In genomic region chr6:122522595-122522994, GRCm38 (mm10) we compare ENCODE assay signal across 11 mouse cellular contexts. TPM values are rescaled to one million over a fixed set of nuclear protein-coding genes. Genes with fewer than 3 reads are reported as not detected.
DNase-seq lines count a peak whose midpoint lies in the region; ATAC-seq and TF ChIP-seq lines count a peak whose summit lies in the region.
"Had no signal": no experiment of that assay in that cellular context is flagged by ENCODE, and none has a peak within 500 bp of the region (broad histone marks: within the 10 kb centered on the region; RNA-seq: fewer than 3 reads in every experiment).

No protein-coding gene starts in this region.

- no peak overlapping the region for H3K9ac ChIP-seq in heart, embryonic 16.5 days (ENCODE audit: low read length)
- peak overlapping the region; percentile 42; the same call in 1 of the 2 replicates for H3K9ac ChIP-seq in ES-E14 (ENCODE audit: insufficient read depth, low read depth, low read length, poor library complexity, severe bottlenecking)
- H3K9ac ChIP-seq in forebrain, embryonic 12.5 days, result no peak overlapping the region
- no peak overlapping the region for H3K9ac ChIP-seq in limb, embryonic 13.5 days

- H3K4me3 ChIP-seq in heart, embryonic 16.5 days (ENCODE audit: low read length), result no peak overlapping the region
- H3K4me3 ChIP-seq in ES-E14 (ENCODE audit: insufficient read depth in 1 of 2, low read depth in 1 of 2, low read length in 2 of 2, poor library complexity in 1 of 2, severe bottlenecking in 1 of 2), result peak overlapping the region in 1 of 2 experiments; percentile 54; a peak in 2 of 4 replicates
- no peak overlapping the region for H3K4me3 ChIP-seq in forebrain, embryonic 12.5 days (replicated peaks)
- no peak overlapping the region for H3K4me3 ChIP-seq in limb, embryonic 13.5 days

- no peak for DNase-seq in heart, adult 9 months (ENCODE audit: low spot score in 2 of 2)
- peak; percentile 89 for DNase-seq in ES-E14 (ENCODE audit: low read depth, low spot score)
- no peak for DNase-seq in T-cell, adult 2 months (ENCODE audit: low spot score)
- DNase-seq in adrenal gland, postnatal 25 days, result no peak
- DNase-seq in left cerebral cortex, adult 18-20 months (ENCODE audit: low spot score in 2 of 2), result no peak

- no peaks in the 10 kb centered on the region for H3K36me3 ChIP-seq in heart, embryonic 16.5 days (ENCODE audit: control insufficient read depth, insufficient read depth)
- H3K36me3 ChIP-seq in ES-E14 (ENCODE audit: control insufficient read depth, insufficient read depth, low read length, poor library complexity, severe bottlenecking), result no peaks in the 10 kb centered on the region
- no peaks in the 10 kb centered on the region for H3K36me3 ChIP-seq in forebrain, embryonic 12.5 days (replicated peaks)
- no peaks in the 10 kb centered on the region for H3K36me3 ChIP-seq in limb, embryonic 13.5 days

- H3K9me3 ChIP-seq in heart, embryonic 16.5 days (replicated peaks; ENCODE audit: control insufficient read depth, low read length), result no peaks in the 10 kb centered on the region; the same call in 1 of the 2 replicates
- H3K9me3 ChIP-seq in ES-E14 (ENCODE audit: control insufficient read depth, insufficient read depth, low read depth, low read length), result no peaks in the 10 kb centered on the region
- no peaks in the 10 kb centered on the region for H3K9me3 ChIP-seq in forebrain, embryonic 12.5 days
- no peaks in the 10 kb centered on the region for H3K9me3 ChIP-seq in limb, embryonic 13.5 days

- 67% methylated on average over 9 of the region's 9 CpGs for WGBS in heart, embryonic 16.5 days
- 81% methylated on average over 9 of the region's 9 CpGs for WGBS in forebrain, embryonic 12.5 days
- 55% methylated on average over 9 of the region's 9 CpGs for WGBS in limb, embryonic 13.5 days

- in situ Hi-C loops in ES-E14 (cut with MboI; ENCODE audit: low sequenced_read_pairs in 2 of 2, unreplicated experiment in 2 of 2), result no loop called here

- 0 out of 2 replicates have a peak overlapping the region, but pooled peaks have one; percentile 6 for H3K4me2 ChIP-seq in heart, embryonic 16.5 days (ENCODE audit: low read depth, low read length)
- H3K4me2 ChIP-seq in forebrain, embryonic 12.5 days, result no peak overlapping the region
- 0 out of 2 replicates have a peak overlapping the region, but pooled peaks have one; percentile 14 for H3K4me2 ChIP-seq in limb, embryonic 13.5 days (replicated peaks)

- no peaks in the 10 kb centered on the region for H3K4me1 ChIP-seq in heart, embryonic 16.5 days (ENCODE audit: control insufficient read depth, insufficient read depth, low read length)
- peaks cover 4 to 11% of the 10 kb centered on the region in 2 experiments; a peak in 2 of 4 replicates for H3K4me1 ChIP-seq in ES-E14 (ENCODE audit: control insufficient read depth in 2 of 2, insufficient read depth in 2 of 2, low read length in 2 of 2, poor library complexity in 1 of 2)
- no peaks in the 10 kb centered on the region for H3K4me1 ChIP-seq in forebrain, embryonic 12.5 days
- peaks cover 4% of the 10 kb centered on the region; the same call in 1 of the 2 replicates for H3K4me1 ChIP-seq in limb, embryonic 13.5 days

- H3K27me3 ChIP-seq in heart, embryonic 16.5 days (ENCODE audit: control insufficient read depth, insufficient read depth, low read length), result no peaks in the 10 kb centered on the region
- no peaks in the 10 kb centered on the region for H3K27me3 ChIP-seq in forebrain, embryonic 12.5 days
- H3K27me3 ChIP-seq in limb, embryonic 13.5 days, result no peaks in the 10 kb centered on the region

- no peak overlapping the region for H3K27ac ChIP-seq in heart, embryonic 16.5 days (ENCODE audit: low read length)
- no peak overlapping the region for H3K27ac ChIP-seq in ES-E14 (ENCODE audit: insufficient read depth, low read depth, low read length, poor library complexity, severe bottlenecking)
- no peak overlapping the region for H3K27ac ChIP-seq in forebrain, embryonic 12.5 days
- no peak overlapping the region for H3K27ac ChIP-seq in limb, embryonic 13.5 days

- ATAC-seq in heart, embryonic 16.5 days (replicated peaks; ENCODE audit: extremely low read depth, insufficient read depth, low FRiP score), result no peak; the same call in 1 of the 2 replicates
- ATAC-seq in forebrain, embryonic 12.5 days (ENCODE audit: low FRiP score), result 0 out of 2 replicates have a peak, but pooled peaks have one; percentile 61
- peak; percentile 79 for ATAC-seq in limb, embryonic 13.5 days (ENCODE audit: low FRiP score, low read depth)

TF ChIP-seq in ES-E14, 5 proteins besides CTCF, POLR2A, EP300 and RAD21:
- TF ChIP-seq MAFK (IDR thresholded peaks at IDR 0.05; ENCODE audit: insufficient read depth, low read depth, low read length), result no peak
- TF ChIP-seq CHD2 (IDR thresholded peaks at IDR 0.05; ENCODE audit: low read depth, low read length), result peak; percentile 84

RNA-seq across cellular contexts. Expression of gene Mfap5, which starts 16.9 kb away (rescaled TPM):
- 28.2 and 32.0 TPM in 2 replicates for polyA plus RNA-seq in heart, embryonic 16.5 days (2015; fragmentation: Nextera tagmentation; extraction: Ambion mirVana)
- 7.1 and 8.7 TPM in 2 replicates for total RNA-seq in ES-E14 (2012; rRNA removed)
- polyA plus RNA-seq in forebrain, embryonic 12.5 days (2016; fragmentation: Nextera tagmentation; extraction: Ambion mirVana), result 0.51 and 0.75 TPM in 2 replicates
- 6.6 and 6.8 TPM in 2 replicates for polyA plus RNA-seq in limb, embryonic 13.5 days (2015; fragmentation: Nextera tagmentation; extraction: Ambion mirVana)
- total RNA-seq in adrenal gland, postnatal 25 days (2021), result 7.5 and 8.6 TPM in 2 replicates
- under 1 TPM; 0.40 to 0.96 TPM for total RNA-seq in left cerebral cortex, adult 18-20 months (2021)

RNA-seq across cellular contexts. Expression of gene Rimklb, which starts 24.0 kb away (rescaled TPM):
- polyA plus RNA-seq in heart, embryonic 16.5 days (2015; fragmentation: Nextera tagmentation; extraction: Ambion mirVana), result 1.6 and 2.4 TPM in 2 replicates
- total RNA-seq in ES-E14 (2012; rRNA removed), result 36.3 and 54.4 TPM in 2 replicates
- polyA plus RNA-seq in forebrain, embryonic 12.5 days (2016; fragmentation: Nextera tagmentation; extraction: Ambion mirVana), result 81.6 and 84.6 TPM in 2 replicates
- polyA plus RNA-seq in limb, embryonic 13.5 days (2015; fragmentation: Nextera tagmentation; extraction: Ambion mirVana), result 36.1 and 38.8 TPM in 2 replicates
- total RNA-seq in adrenal gland, postnatal 25 days (2021), result 0.52 TPM in 1 of 2 replicates, not detected in the other
- 10 to 100 TPM; 56.3 to 59.9 TPM for total RNA-seq in left cerebral cortex, adult 18-20 months (2021)

RNA-seq across cellular contexts. Expression of gene Aicda, which starts 31.0 kb away (rescaled TPM):
- polyA plus RNA-seq in heart, embryonic 16.5 days (2015; fragmentation: Nextera tagmentation; extraction: Ambion mirVana), result not detected in 2 replicates
- 0.32 and 0.76 TPM in 2 replicates for total RNA-seq in ES-E14 (2012; rRNA removed)
- polyA plus RNA-seq in forebrain, embryonic 12.5 days (2016; fragmentation: Nextera tagmentation; extraction: Ambion mirVana), result not detected in 2 replicates
- polyA plus RNA-seq in limb, embryonic 13.5 days (2015; fragmentation: Nextera tagmentation; extraction: Ambion mirVana), result 0.32 and 0.43 TPM in 2 replicates
- total RNA-seq in adrenal gland, postnatal 25 days (2021), result not detected in 2 replicates
- not detected for total RNA-seq in left cerebral cortex, adult 18-20 months (2021)
- total RNA-seq: adrenal gland, postnatal 36 days; left cerebral cortex, postnatal 10 days had no signal
- polyA plus RNA-seq: stomach, embryonic 14.5 days had no signal

Comparison
In these comparisons a context has a peak if more than half of its experiments do, and no peak if none do; other contexts are left out.
1. RNA of gene Rimklb, which starts 24.0 kb away (total RNA-seq): 56.3 to 59.9 TPM in left cerebral cortex, adult 18-20 months and 36.3 to 54.4 TPM in ES-E14; 0.52 TPM in adrenal gland, postnatal 25 days; every median in the first group is over 10 times any median in the second.